Mouse (Mus musculus) CH12.LX (cell line): ENCODE data around the gene Camta1. TPM values are rescaled to one million over a fixed set of nuclear protein-coding genes. Genes with fewer than 3 reads are reported as not detected.

ENCODE experiments used
- DNase-seq: peaks from one replicate; pipeline ENCODE4 v3.0.0-alpha.2; 2013; ENCODE audit errors: extremely low read depth
- H3K27ac ChIP-seq: 2 replicates; pipeline ENCODE4 v1.5.1; 2012; ENCODE audit warnings: low read depth, mild to moderate bottlenecking, control low read depth, moderate library complexity; ENCODE audit not compliant: insufficient read depth
- H3K27me3 ChIP-seq: replicated peaks from 2 replicates; pipeline ENCODE3; 2012; ENCODE audit warnings: inconsistent platforms
- H3K36me3 ChIP-seq, 2 experiments: replicated peaks in 1 of 2; 2 replicates each; pipeline versions ENCODE3 to v1.6.1; 2012; ENCODE audit warnings: inconsistent platforms in 1 of 2, low read length in 1 of 2, mild to moderate bottlenecking in 1 of 2, mixed read lengths in 1 of 2, moderate library complexity in 1 of 2; ENCODE audit not compliant: control insufficient read depth in 1 of 2, insufficient read depth in 1 of 2
- H3K4me1 ChIP-seq, 2 experiments: 2 replicates each; pipeline ENCODE4 v1.6.1; 2012; ENCODE audit warnings: inconsistent platforms in 1 of 2, moderate library complexity in 1 of 2; ENCODE audit not compliant: insufficient read depth in 2 of 2, control insufficient read depth in 1 of 2
- H3K4me2 ChIP-seq: 2 replicates; pipeline ENCODE4 v1.6.1; 2012; ENCODE audit warnings: low read depth, mild to moderate bottlenecking, control low read depth; ENCODE audit not compliant: poor library complexity, insufficient read depth, severe bottlenecking
- H3K4me3 ChIP-seq, 3 experiments: fragments of 150-350 bp in 1 of 3; sonication (generic) in 1 of 3; replicated peaks in 1 of 3; 2 replicates each; pipeline versions ENCODE3 to v1.5.1; 2011 to 2012; ENCODE audit warnings: low read depth in 2 of 3, low read length in 2 of 3, mild to moderate bottlenecking in 2 of 3, moderate library complexity in 2 of 3, control low read depth in 1 of 3, improper control_type of control experiment in 1 of 3, inconsistent platforms in 1 of 3, mixed read lengths in 1 of 3; ENCODE audit not compliant: poor library complexity in 1 of 3
- H3K79me2 ChIP-seq: replicated peaks from 2 replicates; pipeline ENCODE4 v1.6.1; 2012; ENCODE audit warnings: mild to moderate bottlenecking, moderate library complexity; ENCODE audit not compliant: control insufficient read depth, poor library complexity, insufficient read depth, severe bottlenecking; ENCODE audit errors: extremely low read depth
- H3K9ac ChIP-seq: 2 replicates; pipeline ENCODE4 v1.6.1; 2012; ENCODE audit warnings: low read depth, mild to moderate bottlenecking, control low read depth, moderate library complexity; ENCODE audit not compliant: insufficient read depth
- H3K9me3 ChIP-seq: replicated peaks from 2 replicates; pipeline ENCODE3; 2012; ENCODE audit warnings: low read length, inconsistent platforms, mixed read lengths
- CHD2 ChIP-seq: IDR thresholded peaks from 2 replicates; pipeline ENCODE4 v1.6.1; 2011; ENCODE audit warnings: low read length, improper control_type of control experiment
- CTCF ChIP-seq, 2 experiments: IDR thresholded peaks in 1 of 2; conservative IDR thresholded peaks in 1 of 2; 2 replicates each; pipeline ENCODE4 v1.5.1; 2011 to 2012; ENCODE audit warnings: low read depth in 2 of 2, low read length in 2 of 2, improper control_type of control experiment in 1 of 2, inconsistent platforms in 1 of 2, mild to moderate bottlenecking in 1 of 2, moderate library complexity in 1 of 2
- ELF1 ChIP-seq: IDR thresholded peaks from 2 replicates; pipeline ENCODE4 v1.6.1; 2014; ENCODE audit warnings: low read depth, mild to moderate bottlenecking, inconsistent platforms, low read length, improper control_type of control experiment
- ETS1 ChIP-seq: conservative IDR thresholded peaks from 2 replicates; pipeline ENCODE4 v1.6.1; 2012; ENCODE audit warnings: low read depth, mild to moderate bottlenecking, inconsistent platforms, low read length, improper control_type of control experiment, moderate library complexity
- IRF4 ChIP-seq: IDR thresholded peaks from 2 replicates; pipeline ENCODE4 v1.6.1; 2014; ENCODE audit warnings: low read depth, mild to moderate bottlenecking, inconsistent platforms, low read length, improper control_type of control experiment
- JUND ChIP-seq: conservative IDR thresholded peaks from 2 replicates; pipeline ENCODE4 v1.6.1; 2011; ENCODE audit warnings: low read depth, low read length, improper control_type of control experiment
- MAX ChIP-seq: IDR thresholded peaks from 2 replicates; pipeline ENCODE4 v1.6.1; 2011; ENCODE audit warnings: low read length, improper control_type of control experiment
- MEF2A ChIP-seq: IDR thresholded peaks from 2 replicates; pipeline ENCODE4 v1.6.1; 2014; ENCODE audit warnings: low read depth, mild to moderate bottlenecking, inconsistent platforms, low read length, improper control_type of control experiment, borderline replicate concordance
- NELFE ChIP-seq: IDR thresholded peaks from 2 replicates; pipeline ENCODE4 v1.6.1; 2011; ENCODE audit warnings: low read depth, low read length, improper control_type of control experiment
- POLR2AphosphoS2 ChIP-seq: IDR thresholded peaks from 2 replicates; pipeline ENCODE4 v1.6.1; 2011; ENCODE audit warnings: low read depth, low read length, improper control_type of control experiment
- RCOR1 ChIP-seq: conservative IDR thresholded peaks from 2 replicates; pipeline ENCODE4 v1.6.1; 2012; ENCODE audit warnings: low read depth, mild to moderate bottlenecking, inconsistent platforms, low read length, improper control_type of control experiment
- TBP ChIP-seq: conservative IDR thresholded peaks from 2 replicates; pipeline ENCODE4 v1.6.1; 2011; ENCODE audit warnings: low read depth, low read length, improper control_type of control experiment
- TCF12 ChIP-seq: IDR thresholded peaks from 2 replicates; pipeline ENCODE4 v1.6.1; 2014; ENCODE audit warnings: low read depth, mild to moderate bottlenecking, inconsistent platforms, low read length, improper control_type of control experiment
- USF2 ChIP-seq: conservative IDR thresholded peaks from 2 replicates; pipeline ENCODE4 v1.6.1; 2011; ENCODE audit warnings: low read depth, low read length, improper control_type of control experiment
- ZC3H11A ChIP-seq: IDR thresholded peaks from 2 replicates; pipeline ENCODE4 v1.6.1; 2012; ENCODE audit warnings: low read depth, mild to moderate bottlenecking, inconsistent platforms, low read length, improper control_type of control experiment
- ZKSCAN1 ChIP-seq: IDR thresholded peaks from 2 replicates; pipeline ENCODE4 v1.6.1; 2012; ENCODE audit warnings: low read depth, inconsistent platforms, low read length, improper control_type of control experiment, borderline replicate concordance
- dilution Hi-C: fragments of 300-500 bp; cut with MboI; formaldehyde crosslinking; loops from 2 replicates; pipeline ENCODE4 v1.14.3; 2020; ENCODE audit warnings: low sequenced_read_pairs; ENCODE audit not compliant: extremely low pct_unique_long_range_greater_than_20kb, extremely low pct_ligation_motif_present
- in situ Hi-C: fragments of 300-500 bp; cut with MboI; formaldehyde crosslinking; loops from 3 replicates; pipeline ENCODE4 v1.14.3; 2019; ENCODE audit warnings: low sequenced_read_pairs, low pct_ligation_motif_present, low pct_unique_long_range_greater_than_20kb, mixed read lengths
- polyA plus RNA-seq: library from polyadenylated mRNA; unstranded; fragments of >175 nt; gene quantifications from 2 replicates; pipeline ENCODE4 v1.2.1, GENCODE M21; 2012; ENCODE audit warnings: low read depth; ENCODE audit not compliant: insufficient read length
- total RNA-seq, 2 experiments: library from RNA; depleted of rRNA; stranded (reverse); fragments of 300-350 nt in 1 of 2; fragments of >200 nt in 1 of 2; gene quantifications; 2 replicates each; pipeline ENCODE4 v1.2.3; 2012 to 2014

The Camta1 gene
- total and polyA plus RNA-seq, 3 experiments: 9.9 to 32.5 (median 15.3) TPM

- Histone ChIP-seq H3K4me3 (no peak overlapping the region), H3K27ac (no peak overlapping the region), H3K4me1 (no peaks in the 10 kb centered on the region), H3K4me2 (no peak overlapping the region), H3K36me3 (no peaks in the 10 kb centered on the region), H3K27me3 (no peaks in the 10 kb centered on the region)
- DNase-seq: no peak
- in situ Hi-C loops: loop anchor here (10.0 kb wide), 1 partner anchor 215 kb away; no protein-coding TSS in a partner anchor
- TF ChIP-seq MEF2A: no peak
- TF ChIP-seq, all 38 proteins: peak for 0
- H3K9me3 ChIP-seq: no peaks in the 10 kb centered on the region
- H3K9ac ChIP-seq: no peak overlapping the region
- dilution Hi-C loops: no loop called here
- H3K79me2 ChIP-seq: no peaks in the 10 kb centered on the region
Measured at GRCm38 (mm10) chr4:150889955-150890315, 971.7 kb downstream of the Camta1 start.

DNA sequence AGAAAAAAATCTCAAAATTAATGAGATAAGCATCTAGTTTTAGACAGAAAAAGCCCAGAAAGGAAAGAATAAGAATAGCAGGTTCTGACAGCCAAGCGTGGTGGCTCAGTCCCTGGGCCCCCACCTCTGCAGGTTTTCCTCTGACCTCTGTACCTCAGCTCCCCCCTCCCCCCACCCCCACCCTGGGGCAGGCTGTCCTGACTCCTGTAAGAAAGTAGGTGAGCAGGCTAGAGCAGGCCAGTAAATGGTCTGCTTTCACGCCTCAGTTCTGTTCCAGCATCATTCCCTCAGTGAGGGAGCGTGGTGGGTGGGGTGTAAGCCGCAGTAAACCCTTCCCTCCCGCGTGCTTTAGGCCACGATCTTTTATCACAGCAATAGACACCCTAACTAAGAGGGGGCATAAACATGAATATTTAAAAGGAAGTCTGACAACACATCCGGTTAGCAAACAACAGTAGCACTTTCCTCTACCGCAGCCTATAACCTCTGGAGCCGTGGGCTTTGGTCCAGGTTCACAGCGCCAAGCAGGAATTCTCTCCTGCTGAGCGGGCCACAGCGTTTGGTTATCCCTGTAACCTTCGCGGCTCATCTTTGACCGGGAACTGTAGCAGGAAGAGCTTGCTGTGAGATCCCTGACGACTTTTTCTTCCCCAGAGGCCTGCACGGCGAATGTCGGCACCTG, 972.3 kb downstream of the Camta1 start:
- no peak overlapping the region for H3K9ac ChIP-seq
- no peaks in the 10 kb centered on the region for H3K79me2 ChIP-seq
- no peaks in the 10 kb centered on the region for H3K4me1 ChIP-seq
- no peaks in the 10 kb centered on the region for H3K9me3 ChIP-seq
- H3K4me3 ChIP-seq: no peak overlapping the region
- dilution Hi-C loops: no loop called here
- no peaks in the 10 kb centered on the region for H3K36me3 ChIP-seq
- no peak overlapping the region for H3K27ac ChIP-seq
- TF ChIP-seq ELF1: no peak
- TF ChIP-seq ETS1: no peak
- no peak for TF ChIP-seq RCOR1
- no peak for TF ChIP-seq NELFE
- no peak for TF ChIP-seq ZKSCAN1
- TF ChIP-seq TBP: no peak
- no peak for TF ChIP-seq IRF4
- TF ChIP-seq CTCF (conservative IDR thresholded peaks at IDR 0.05 in 1 of 2, IDR thresholded peaks at IDR 0.05 in 1 of 2; ENCODE audit: low read depth in 2 of 2, low read length in 2 of 2): no peak
- TF ChIP-seq POLR2AphosphoS2: no peak
- no peak for TF ChIP-seq JUND
- H3K27me3 ChIP-seq: no peaks in the 10 kb centered on the region
- in situ Hi-C loops: no loop called here
- no peak overlapping the region for H3K4me2 ChIP-seq
- DNase-seq: no peak

DNA sequence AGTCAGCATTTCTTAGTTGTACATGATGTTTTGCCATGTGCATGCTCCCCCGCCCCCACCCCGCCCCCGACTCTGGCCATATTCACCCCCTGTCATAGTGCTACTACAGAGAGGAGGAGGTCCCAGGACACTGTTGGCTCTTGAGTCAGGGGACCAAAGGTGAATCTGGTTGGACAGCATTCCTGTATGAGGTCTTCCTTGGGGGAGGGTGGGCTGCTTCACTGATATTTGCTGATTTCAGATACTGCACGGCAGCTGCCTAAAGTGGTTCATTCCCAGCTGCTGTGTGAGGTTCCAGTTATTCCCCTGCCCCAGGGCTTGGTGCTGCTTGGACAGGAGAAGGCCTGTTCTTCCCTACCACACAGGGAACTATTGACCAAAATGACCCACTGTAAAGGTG, 973.2 kb downstream of the Camta1 start:
- Histone ChIP-seq H3K27me3 (no peaks in the 10 kb centered on the region), H3K4me3 (no peak overlapping the region), H3K4me1 (no peaks in the 10 kb centered on the region), H3K9me3 (no peaks in the 10 kb centered on the region), H3K27ac (no peak overlapping the region), H3K4me2 (no peak overlapping the region), H3K9ac (no peak overlapping the region), H3K79me2 (no peaks in the 10 kb centered on the region), H3K36me3 (no peaks in the 10 kb centered on the region)
- dilution Hi-C loops: no loop called here
- no peak for DNase-seq
- in situ Hi-C loops: no loop called here
- TF ChIP-seq TCF12 (no peak), CHD2 (no peak), USF2 (no peak), ZC3H11A (no peak), MAX (no peak)
